8 mouse cellular contexts compared by ENCODE assay signal in genomic region chr17:47923011-47923677, GRCm38 (mm10). TPM values are rescaled to one million over a fixed set of nuclear protein-coding genes. Genes with fewer than 3 reads are reported as not detected.
DNase-seq lines count a peak whose midpoint lies in the region; ATAC-seq lines count a peak whose summit lies in the region.

No protein-coding gene starts in this region.

- H3K27me3 ChIP-seq in heart, embryonic 14.5 days (ENCODE audit: control insufficient read depth, insufficient read depth, low read length) = no peaks in the 10 kb centered on the region
- no peaks in the 10 kb centered on the region for H3K27me3 ChIP-seq in kidney, embryonic 16.5 days (ENCODE audit: insufficient read depth, low read length)
- no peaks in the 10 kb centered on the region for H3K27me3 ChIP-seq in stomach, embryonic 16.5 days (ENCODE audit: control insufficient read depth, insufficient read depth, low read length)

- peak; percentile 36 to 75 for DNase-seq in heart, adult 18-20 months
- DNase-seq in heart, adult 8-10 months (ENCODE audit: low spot score) = no peak
- peak; percentile 50 to 67 for DNase-seq in adrenal gland, postnatal 36 days
- DNase-seq in c-Kit-positive CD71-positive TER-119-positive erythroid progenitor cells, embryonic 14.5 days (ENCODE audit: low spot score) = no peak

- H3K4me1 ChIP-seq in heart, embryonic 14.5 days (ENCODE audit: control insufficient read depth in 2 of 2, insufficient read depth in 2 of 2, low read length in 2 of 2) = peaks cover 19 to 21% of the 10 kb centered on the region in 2 experiments
- H3K4me1 ChIP-seq in kidney, embryonic 16.5 days (ENCODE audit: insufficient read depth, low read length) = peaks cover 32% of the 10 kb centered on the region
- H3K4me1 ChIP-seq in stomach, embryonic 16.5 days (ENCODE audit: control insufficient read depth, insufficient read depth, low read length) = peaks cover 38% of the 10 kb centered on the region

- H3K4me3 ChIP-seq in heart, embryonic 14.5 days (ENCODE audit: control insufficient read depth in 1 of 2, insufficient read depth in 1 of 2, low read depth in 1 of 2, low read length in 2 of 2) = peak overlapping the region; percentile 67 to 89
- H3K4me3 ChIP-seq in kidney, embryonic 16.5 days (ENCODE audit: low read length) = peak overlapping the region; percentile 98
- H3K4me3 ChIP-seq in macrophage (ENCODE audit: inconsistent target) = peak overlapping the region; percentile 28
- H3K4me3 ChIP-seq in stomach, embryonic 16.5 days (replicated peaks; ENCODE audit: low read length) = peak overlapping the region; percentile 98

- H3K79me2 ChIP-seq in macrophage (ENCODE audit: inconsistent target) = no peaks in the 10 kb centered on the region

- H3K9ac ChIP-seq in heart, embryonic 14.5 days (ENCODE audit: low read length) = peak overlapping the region; percentile 84
- H3K9ac ChIP-seq in kidney, embryonic 16.5 days (replicated peaks; ENCODE audit: low read length) = peak overlapping the region; percentile 93
- H3K9ac ChIP-seq in stomach, embryonic 16.5 days (ENCODE audit: low read length) = peak overlapping the region; percentile 99

- H3K27ac ChIP-seq in heart, embryonic 14.5 days (replicated peaks in 1 of 2; ENCODE audit: control insufficient read depth in 1 of 2, insufficient read depth in 1 of 2, low read depth in 2 of 2, low read length in 2 of 2) = peak overlapping the region in 1 of 2 experiments; percentile 93; a peak in 1 of 4 replicates
- H3K27ac ChIP-seq in kidney, embryonic 16.5 days (ENCODE audit: low read length) = peak overlapping the region; percentile 97
- H3K27ac ChIP-seq in macrophage = no peak overlapping the region
- H3K27ac ChIP-seq in stomach, embryonic 16.5 days (ENCODE audit: low read length) = peak overlapping the region; percentile 97

- H3K36me3 ChIP-seq in heart, embryonic 14.5 days (ENCODE audit: control insufficient read depth, insufficient read depth, low read length) = peaks cover 9% of the 10 kb centered on the region; the same call in 1 of the 2 replicates
- H3K36me3 ChIP-seq in kidney, embryonic 16.5 days (ENCODE audit: insufficient read depth, low read length) = no peaks in the 10 kb centered on the region
- H3K36me3 ChIP-seq in macrophage (ENCODE audit: inconsistent target) = no peaks in the 10 kb centered on the region
- no peaks in the 10 kb centered on the region for H3K36me3 ChIP-seq in stomach, embryonic 16.5 days (ENCODE audit: control insufficient read depth, insufficient read depth, low read length)

- no peaks in the 10 kb centered on the region for H3K9me3 ChIP-seq in heart, embryonic 14.5 days (ENCODE audit: control insufficient read depth, low read length)
- H3K9me3 ChIP-seq in kidney, embryonic 16.5 days (ENCODE audit: low read length) = no peaks in the 10 kb centered on the region
- no peaks in the 10 kb centered on the region for H3K9me3 ChIP-seq in stomach, embryonic 16.5 days (replicated peaks; ENCODE audit: control insufficient read depth, low read length)

- peak; percentile 5; the same call in 1 of the 2 replicates for ATAC-seq in heart, embryonic 14.5 days (ENCODE audit: insufficient number of reproducible peaks, insufficient read depth, low FRiP score, low read depth)
- no peak for ATAC-seq in kidney, embryonic 16.5 days (ENCODE audit: low FRiP score, low TSS enrichment)
- ATAC-seq in stomach, embryonic 16.5 days (ENCODE audit: insufficient read depth, low FRiP score) = no peak

- WGBS in heart, embryonic 14.5 days = under 1% methylated on average over 28 of the region's 28 CpGs
- under 1% methylated on average over 28 of the region's 28 CpGs for WGBS in kidney, embryonic 16.5 days
- 4% methylated on average over 22 of the region's 28 CpGs for WGBS in macrophage (ENCODE audit: missing documents)
- WGBS in stomach, embryonic 16.5 days = under 1% methylated on average over 28 of the region's 28 CpGs

- peak overlapping the region; percentile 79 for H3K4me2 ChIP-seq in heart, embryonic 14.5 days (ENCODE audit: low read length)
- H3K4me2 ChIP-seq in kidney, embryonic 16.5 days (replicated peaks; ENCODE audit: low read depth, low read length) = peak overlapping the region; percentile 94
- peak overlapping the region; percentile 84 for H3K4me2 ChIP-seq in stomach, embryonic 16.5 days (ENCODE audit: low read depth, low read length)

RNA-seq across cellular contexts. Expression of gene Foxp4, which starts 1.3 kb away (rescaled TPM):
- total RNA-seq in heart, adult 18-20 months (2021) = 10 to 100 TPM in 1 of 2 experiments, 1 to 10 TPM in 1; 8.5 to 12.2 TPM
- total RNA-seq in heart, adult 8-10 months (2022) = 10 to 100 TPM; 10.2 to 12.7 (median 10.5) TPM
- total RNA-seq in adrenal gland, postnatal 36 days (2021) = 10 to 100 TPM; 23.0 to 23.6 TPM
- polyA plus RNA-seq in heart, embryonic 14.5 days (2014; fragmentation: Nextera tagmentation; extraction: Ambion mirVana) = 10.8 and 13.6 TPM in 2 replicates
- 8.3 and 11.6 TPM in 2 replicates for polyA plus RNA-seq in kidney, embryonic 16.5 days (2015; fragmentation: Nextera tagmentation; extraction: Ambion mirVana)
- 100 to 1,000 TPM in 11 of 26 experiments, 10 to 100 TPM in 13, 1 to 10 TPM in 2; 6.6 to 906 (median 27.6) TPM for total RNA-seq in macrophage (2018; cell fraction: chromatin; rRNA removed)
- 100 to 1,000 TPM in 1 of 26 experiments, 10 to 100 TPM in 8, 1 to 10 TPM in 17; 5.7 to 104 (median 8.1) TPM for total RNA-seq in macrophage (2018; cell fraction: cytosol; rRNA removed)
- 100 to 1,000 TPM in 8 of 26 experiments, 10 to 100 TPM in 13, 1 to 10 TPM in 5; 3.7 to 438 (median 37.8) TPM for total RNA-seq in macrophage (2018; cell fraction: nucleus; rRNA removed)
- polyA plus RNA-seq in macrophage (2018) = 4.3 to 5.2 TPM (median 4.9 TPM) in 3 replicates
- 10.5 and 13.9 TPM in 2 replicates for polyA plus RNA-seq in stomach, embryonic 16.5 days (2015; fragmentation: Nextera tagmentation; extraction: Ambion mirVana)

Comparison
In these comparisons a context has a peak if more than half of its experiments do, and no peak if none do; other contexts are left out.
1. DNase-seq: peak in heart, adult 18-20 months (2 of 2) and adrenal gland, postnatal 36 days (2 of 2); none in heart, adult 8-10 months (single experiment) and c-Kit-positive CD71-positive TER-119-positive erythroid progenitor cells, embryonic 14.5 days (single experiment).
2. H3K4me3 ChIP-seq: peak in every context shown above with its lines; median percentile 98 in kidney, embryonic 16.5 days; 98 in stomach, embryonic 16.5 days; 78 in heart, embryonic 14.5 days; 28 in macrophage.
3. Peak in every context shown above with its lines, with median percentiles within 50 percentile points of each other: H3K4me2 ChIP-seq and H3K9ac ChIP-seq.